Mouse (Mus musculus): ENCODE measurements at regions not wholly inside any gene's neighbourhood (a gene's known extent, or its start where the extent isn't known, plus 50 kb on each side); places are given as distances from the start of the nearest gene placed in this dataset. TPM values are rescaled to one million over a fixed set of nuclear protein-coding genes. Genes with fewer than 3 reads are reported as not detected.

Small RNA genes lying in the stretch of these regions (microRNA-seq; reads per million reads assigned to microRNA genes)
- not detected for gene Mir6380

Measured in lung, embryonic 16.5 days (tissue).